Mouse (Mus musculus) gastrocnemius, postnatal 10 days (tissue): Measurements from ENCODE around the gene Idh1. TPM values are rescaled to one million over a fixed set of nuclear protein-coding genes. Genes with fewer than 3 reads are reported as not detected.
"Not testable (repeated sequence)": the region's sequence is repeated elsewhere in the genome, so short reads cannot be mapped to it uniquely, and the experiment has no call there.

Experiments
- DNase-seq: peaks from one replicate; pipeline ENCODE4 v3.0.0; 2021; ENCODE audit warnings: mixed read lengths
- long read RNA-seq, 2 experiments: library from polyadenylated mRNA; stranded (forward); transcript quantifications; one replicate each; pipeline ENCODE4 v2.0.0; 2021
- total RNA-seq, 2 experiments: library from RNA; stranded (reverse); gene quantifications; 2 replicates each; pipeline ENCODE4 v1.2.3; 2021

Idh1 gene
- 10 to 100 TPM; 40.7 to 40.9 TPM for total RNA-seq
- long read RNA-seq, experiment 1, transcript Idh1-201 (9 exons, 2,302 nt), result major isoform, 34 of 44 reads
- long read RNA-seq, experiment 1, partial matches to known transcripts, result 5 of 44 reads
- long read RNA-seq, experiment 1, other reads (novel, unspliced or antisense), result 5 of 44 reads
- long read RNA-seq, experiment 2, transcript Idh1-201 (9 exons, 2,302 nt), result major isoform, 41 of 49 reads
- long read RNA-seq, experiment 2, partial matches to known transcripts, result 3 of 49 reads
- long read RNA-seq, experiment 2, other reads (novel, unspliced or antisense), result 5 of 49 reads

- peak; percentile 92 for DNase-seq
Measured at GRCm38 (mm10) chr1:65186287-65187073, at the start of gene Idh1, which contains the start of gene Pikfyve. Gene Idh1, minus strand, starts transcription at chr1:65186500. Gene Pikfyve, plus strand, starts transcription at chr1:65186683.

- DNase-seq, result no peak
Measured at GRCm38 (mm10) chr1:65230566-65230965, 44.3 kb upstream of the Idh1 start.

GRCm38 (mm10) chr1:65229768-65230167 lies 43.5 kb upstream of the Idh1 start:
- DNase-seq, result not testable (repeated sequence)

- DNase-seq, result no peak
Measured at GRCm38 (mm10) chr1:65227681-65228080, 41.4 kb upstream of the Idh1 start.

GRCm38 (mm10) chr1:65223654-65224053 lies 37.4 kb upstream of the Idh1 start:
- no peak for DNase-seq

- DNase-seq, result no peak
Measured at GRCm38 (mm10) chr1:65217972-65218371, 31.7 kb upstream of the Idh1 start.

- no peak for DNase-seq
Measured at GRCm38 (mm10) chr1:65217567-65217966, 31.3 kb upstream of the Idh1 start.

- DNase-seq, result no peak
Measured at GRCm38 (mm10) chr1:65213214-65213613, 26.9 kb upstream of the Idh1 start.

- DNase-seq, result no peak
Measured at GRCm38 (mm10) chr1:65204299-65204698, 18.0 kb upstream of the Idh1 start.

- DNase-seq, result no peak
Measured at GRCm38 (mm10) chr1:65198861-65199260, 12.6 kb upstream of the Idh1 start.

- no peak for DNase-seq
Measured at GRCm38 (mm10) chr1:65198425-65198824, 12.1 kb upstream of the Idh1 start.

GRCm38 (mm10) chr1:65193226-65193625 lies 6.9 kb upstream of the Idh1 start:
- DNase-seq, result no peak

- DNase-seq, result no peak
Measured at GRCm38 (mm10) chr1:65190172-65190571, 3.9 kb upstream of the Idh1 start.

GRCm38 (mm10) chr1:65187074-65187430 lies 752 bp upstream of the Idh1 start:
- DNase-seq, result no peak

- no peak for DNase-seq
Measured at GRCm38 (mm10) chr1:65185524-65186205, 635 bp downstream of the Idh1 start.

GRCm38 (mm10) chr1:65185011-65185410 lies 1.3 kb downstream of the Idh1 start:
- no peak for DNase-seq

- DNase-seq, result no peak
Measured at GRCm38 (mm10) chr1:65183994-65184393, 2.3 kb downstream of the Idh1 start.

- no peak for DNase-seq
Measured at GRCm38 (mm10) chr1:65181459-65181858, 4.8 kb downstream of the Idh1 start.

- DNase-seq, result peak; percentile 60
Measured at GRCm38 (mm10) chr1:65179634-65180249, 6.6 kb downstream of the Idh1 start.

- DNase-seq, result peak; percentile 98
Measured at GRCm38 (mm10) chr1:65178902-65179432, 7.3 kb downstream of the Idh1 start.

- DNase-seq, result peak; percentile 94
Measured at GRCm38 (mm10) chr1:65178126-65178901, 8.0 kb downstream of the Idh1 start.
